Mouse (Mus musculus): ENCODE results near the gene Prorsd1. TPM values are rescaled to one million over a fixed set of nuclear protein-coding genes. Genes with fewer than 3 reads are reported as not detected.
"Not testable (repeated sequence)": the region's sequence is repeated elsewhere in the genome, so short reads cannot be mapped to it uniquely, and the experiment has no call there.

Gene Prorsd1
- polyA plus RNA-seq, 1 experiment from 2014 or later = 31.9 TPM

- not testable (repeated sequence) for H3K4me3 ChIP-seq; H3K27ac ChIP-seq; H3K4me2 ChIP-seq; H3K27me3 ChIP-seq; ATAC-seq (ENCODE audit: insufficient number of reproducible peaks, insufficient read depth, low FRiP score, low TSS enrichment, low read depth); H3K9ac ChIP-seq; H3K9me3 ChIP-seq
- H3K36me3 ChIP-seq = peaks cover 45% of the 10 kb centered on the region
- peaks cover 10% of the 10 kb centered on the region for H3K4me1 ChIP-seq
- 84% methylated on average over 4 of the region's 4 CpGs for WGBS
Observed at GRCm38 (mm10) chr11:29545150-29545752, 30.4 kb upstream of the Prorsd1 start.

GRCm38 (mm10) chr11:29544225-29544945, 29.6 kb upstream of the Prorsd1 start:
- H3K4me2 ChIP-seq = no peak overlapping the region
- peaks cover 47% of the 10 kb centered on the region for H3K36me3 ChIP-seq
- ATAC-seq (ENCODE audit: insufficient number of reproducible peaks, insufficient read depth, low FRiP score, low TSS enrichment, low read depth) = no peak
- WGBS = 88% methylated on average over 3 of the region's 3 CpGs
- H3K9me3 ChIP-seq = no peaks in the 10 kb centered on the region
- H3K27ac ChIP-seq = no peak overlapping the region
- no peak overlapping the region for H3K9ac ChIP-seq
- no peaks in the 10 kb centered on the region for H3K27me3 ChIP-seq
- H3K4me1 ChIP-seq = peaks cover 10% of the 10 kb centered on the region
- no peak overlapping the region for H3K4me3 ChIP-seq

- no peak overlapping the region for H3K4me2 ChIP-seq
- H3K27ac ChIP-seq = no peak overlapping the region
- no peak overlapping the region for H3K9ac ChIP-seq
- no peaks in the 10 kb centered on the region for H3K27me3 ChIP-seq
- no peaks in the 10 kb centered on the region for H3K9me3 ChIP-seq
- WGBS = 93% methylated on average over 1 of the region's 1 CpGs
- no peaks in the 10 kb centered on the region for H3K4me1 ChIP-seq
- no peak for ATAC-seq (ENCODE audit: insufficient number of reproducible peaks, insufficient read depth, low FRiP score, low TSS enrichment, low read depth)
- H3K4me3 ChIP-seq = no peak overlapping the region
- peaks cover 59% of the 10 kb centered on the region for H3K36me3 ChIP-seq
Observed at GRCm38 (mm10) chr11:29538201-29538600, 23.4 kb upstream of the Prorsd1 start.

DNA sequence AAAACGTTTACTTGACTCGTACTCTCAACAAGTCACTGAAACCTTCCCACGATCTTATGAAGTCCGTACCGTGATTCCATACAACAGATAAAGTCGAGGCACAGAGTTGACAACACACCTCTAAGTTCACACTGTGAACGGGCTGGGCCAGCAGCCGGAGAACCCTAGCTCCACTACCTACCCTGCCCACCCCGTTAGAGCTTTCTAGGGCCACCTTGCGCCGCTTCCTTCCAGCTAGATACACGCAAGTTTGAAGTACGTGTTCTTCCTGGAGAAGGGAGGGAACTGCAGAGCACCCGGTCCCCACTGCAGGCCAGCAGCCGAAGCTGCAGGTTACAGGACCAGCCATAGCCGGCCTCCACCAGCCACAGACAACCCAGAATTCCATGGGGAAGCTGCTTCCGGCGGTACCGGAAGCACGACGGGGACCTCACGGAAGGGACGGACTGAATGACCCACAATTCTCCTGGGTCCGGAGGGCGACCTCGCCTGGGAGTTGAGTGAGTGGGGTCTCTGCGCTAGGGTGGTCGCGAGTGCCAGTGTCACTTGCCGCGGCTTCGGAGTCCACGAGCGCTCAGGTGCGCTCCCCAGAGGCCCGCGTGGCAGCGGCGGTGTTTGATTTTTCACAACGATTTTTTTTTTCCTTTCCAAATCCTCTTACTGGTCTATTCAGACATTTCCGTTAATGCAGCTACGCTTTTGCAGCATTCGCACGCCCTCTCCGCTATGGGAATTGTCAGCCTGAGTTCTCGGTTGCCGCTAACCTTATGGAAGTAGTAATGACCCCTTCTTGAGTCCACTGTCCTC, 11.4 kb upstream of the Prorsd1 start, which contains the start of gene Mtif2:
TSS of gene Mtif2 (plus strand) at position 421 of the 807 bp plus-strand sequence.
- ATAC-seq (ENCODE audit: insufficient number of reproducible peaks, insufficient read depth, low FRiP score, low TSS enrichment, low read depth) = peak; percentile 84
- peaks cover 4% of the 10 kb centered on the region for H3K4me1 ChIP-seq
- no peaks in the 10 kb centered on the region for H3K9me3 ChIP-seq
- H3K36me3 ChIP-seq = peaks cover 14% of the 10 kb centered on the region
- H3K9ac ChIP-seq = peak within 1 kb of the TSS; percentile 85
- peak within 1 kb of the TSS; percentile 75 for H3K4me3 ChIP-seq
- peak within 1 kb of the TSS; percentile 89 for H3K27ac ChIP-seq
- H3K4me2 ChIP-seq = peak within 1 kb of the TSS; percentile 71
- 3% methylated on average over 47 of the region's 47 CpGs for WGBS
- no peaks in the 10 kb centered on the region for H3K27me3 ChIP-seq

DNA sequence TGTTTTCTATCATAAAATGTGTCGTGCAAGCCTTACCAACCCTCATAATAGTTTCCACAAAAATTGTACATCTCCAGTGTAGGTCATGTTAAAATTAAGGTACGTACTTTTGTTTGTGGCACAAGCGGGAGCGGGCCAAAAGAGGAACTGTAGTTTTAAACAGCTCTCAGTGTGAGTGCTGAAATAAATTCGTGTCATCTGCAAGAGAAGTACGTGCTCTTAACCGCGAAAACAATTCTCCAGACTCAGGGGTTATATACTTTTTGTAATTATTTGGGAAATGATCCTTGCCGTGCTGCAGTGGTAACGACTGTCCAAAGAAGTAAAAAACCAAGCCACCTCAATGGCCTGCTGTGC, 530 bp downstream of the Prorsd1 start:
- Histone ChIP-seq H3K9me3 (no peaks in the 10 kb centered on the region), H3K27ac (peak overlapping the region; percentile 87), H3K36me3 (peaks cover 16% of the 10 kb centered on the region), H3K4me1 (peaks cover 13% of the 10 kb centered on the region; the same call in 1 of the 2 replicates), H3K4me3 (peak overlapping the region; percentile 67), H3K9ac (peak overlapping the region; percentile 81), H3K4me2 (peak overlapping the region; percentile 64), H3K27me3 (no peaks in the 10 kb centered on the region)
- ATAC-seq (ENCODE audit: insufficient number of reproducible peaks, insufficient read depth, low FRiP score, low TSS enrichment, low read depth) = no peak; the same call in 1 of the 2 replicates
- WGBS = 25% methylated on average over 10 of the region's 10 CpGs

GRCm38 (mm10) chr11:29512818-29513535, 1.9 kb downstream of the Prorsd1 start:
- WGBS = 90% methylated on average over 4 of the region's 4 CpGs
- ATAC-seq (ENCODE audit: insufficient number of reproducible peaks, insufficient read depth, low FRiP score, low TSS enrichment, low read depth) = no peak

DNA sequence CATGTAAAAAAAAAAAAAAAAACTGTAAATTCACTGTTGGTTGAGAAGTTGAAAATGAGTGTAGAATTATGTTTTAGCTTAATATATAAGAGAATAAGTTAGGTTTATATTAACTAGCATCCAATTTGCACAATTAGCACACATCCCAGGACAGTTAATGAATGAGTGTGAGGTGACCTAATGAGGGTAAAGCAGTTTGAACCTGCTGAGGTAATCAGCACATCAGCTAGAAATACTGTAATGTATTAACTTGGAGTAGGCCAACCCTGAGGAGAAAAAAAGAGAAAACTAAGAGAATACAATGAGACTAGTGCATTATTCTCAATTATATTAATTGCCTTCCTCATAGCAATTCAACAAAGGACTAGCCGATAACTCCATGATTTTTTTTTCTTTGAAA, 5.4 kb downstream of the Prorsd1 start:
- Histone ChIP-seq H3K27me3 (no peaks in the 10 kb centered on the region), H3K9ac (no peak overlapping the region), H3K27ac (no peak overlapping the region), H3K9me3 (no peaks in the 10 kb centered on the region), H3K4me2 (no peak overlapping the region), H3K4me1 (peaks cover 9% of the 10 kb centered on the region; the same call in 1 of the 2 replicates), H3K36me3 (peaks cover 29% of the 10 kb centered on the region), H3K4me3 (no peak overlapping the region)
- 90% methylated on average over 1 of the region's 1 CpGs for WGBS
- ATAC-seq (ENCODE audit: insufficient number of reproducible peaks, insufficient read depth, low FRiP score, low TSS enrichment, low read depth) = no peak

More at GRCm38 (mm10) chr11:29512818-29513535, 1.9 kb downstream of the Prorsd1 start:
- H3K4me1 ChIP-seq = peaks cover 13% of the 10 kb centered on the region; the same call in 1 of the 2 replicates
- H3K27ac ChIP-seq = no peak overlapping the region
- H3K27me3 ChIP-seq = no peaks in the 10 kb centered on the region
- H3K9ac ChIP-seq = no peak overlapping the region
- peaks cover 16% of the 10 kb centered on the region for H3K36me3 ChIP-seq
- no peak overlapping the region for H3K4me3 ChIP-seq
- no peak overlapping the region for H3K4me2 ChIP-seq
- no peaks in the 10 kb centered on the region for H3K9me3 ChIP-seq

- 96% methylated on average over 2 of the region's 2 CpGs for WGBS
- no peaks in the 10 kb centered on the region for H3K27me3 ChIP-seq
Observed at GRCm38 (mm10) chr11:29504899-29505625, 9.8 kb downstream of the Prorsd1 start.

DNA sequence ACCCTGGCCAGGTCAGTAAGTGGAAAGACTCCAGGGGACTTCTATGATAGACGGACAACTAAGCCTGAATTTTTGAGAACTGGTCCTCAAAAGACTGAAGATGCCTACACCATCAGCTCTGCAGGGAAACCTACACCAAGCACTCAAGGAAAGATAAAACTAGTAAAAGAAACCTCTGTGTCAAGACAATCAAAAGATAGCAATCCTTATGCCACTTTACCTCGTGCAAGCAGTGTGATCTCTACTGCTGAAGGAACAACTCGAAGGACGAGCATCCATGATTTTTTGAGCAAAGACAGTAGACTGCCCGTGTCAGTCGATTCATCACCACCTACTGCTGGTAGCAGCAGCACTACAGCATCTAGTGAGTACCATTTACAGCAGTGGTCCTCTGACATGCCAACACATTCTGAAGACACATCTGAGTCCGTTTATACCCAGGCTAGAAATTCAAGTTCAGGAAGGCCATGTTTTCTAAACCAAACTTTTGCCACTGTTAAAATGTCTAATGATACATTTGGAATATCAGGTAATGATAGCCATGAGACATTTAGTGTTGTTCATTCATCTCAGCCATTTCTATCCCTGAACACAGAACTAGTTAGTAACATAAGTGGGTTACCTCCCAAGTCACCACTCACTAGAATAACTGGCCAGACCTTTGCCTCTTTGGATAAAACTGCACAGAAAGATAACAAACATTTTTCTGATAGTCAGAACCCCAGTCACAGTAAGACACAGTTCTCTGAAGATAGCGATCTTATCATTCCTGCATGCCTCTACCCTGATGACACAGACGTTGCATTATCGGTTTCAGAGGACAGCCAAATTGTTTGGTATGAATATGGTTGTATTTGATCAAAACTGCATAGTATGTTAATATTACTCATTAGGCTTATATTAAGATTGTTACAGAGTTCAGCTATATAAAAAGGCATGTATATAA, 10.6 kb downstream of the Prorsd1 start:
- Histone ChIP-seq H3K9me3 (no peaks in the 10 kb centered on the region), H3K27me3 (no peaks in the 10 kb centered on the region), H3K4me3 (no peak overlapping the region), H3K4me2 (no peak overlapping the region), H3K9ac (no peak overlapping the region), H3K4me1 (no peaks in the 10 kb centered on the region), H3K36me3 (peaks cover 40% of the 10 kb centered on the region), H3K27ac (no peak overlapping the region)
- WGBS = 88% methylated on average over 10 of the region's 10 CpGs
- no peak for ATAC-seq (ENCODE audit: insufficient number of reproducible peaks, insufficient read depth, low FRiP score, low TSS enrichment, low read depth)

More at GRCm38 (mm10) chr11:29504899-29505625, 9.8 kb downstream of the Prorsd1 start:
- Histone ChIP-seq H3K36me3 (peaks cover 35% of the 10 kb centered on the region), H3K4me1 (no peaks in the 10 kb centered on the region), H3K27ac (no peak overlapping the region), H3K4me2 (no peak overlapping the region), H3K9me3 (no peaks in the 10 kb centered on the region), H3K9ac (no peak overlapping the region), H3K4me3 (no peak overlapping the region)
- no peak for ATAC-seq (ENCODE audit: insufficient number of reproducible peaks, insufficient read depth, low FRiP score, low TSS enrichment, low read depth)

- no peak for ATAC-seq (ENCODE audit: insufficient number of reproducible peaks, insufficient read depth, low FRiP score, low TSS enrichment, low read depth)
- WGBS = 74% methylated on average over 3 of the region's 3 CpGs
- no peaks in the 10 kb centered on the region for H3K27me3 ChIP-seq
- H3K9ac ChIP-seq = no peak overlapping the region
- H3K36me3 ChIP-seq = peaks cover 39% of the 10 kb centered on the region
- H3K27ac ChIP-seq = no peak overlapping the region
- no peak overlapping the region for H3K4me2 ChIP-seq
- H3K4me3 ChIP-seq = no peak overlapping the region
- no peaks in the 10 kb centered on the region for H3K9me3 ChIP-seq
- no peaks in the 10 kb centered on the region for H3K4me1 ChIP-seq
Observed at GRCm38 (mm10) chr11:29496962-29497361, 17.9 kb downstream of the Prorsd1 start.
